Mouse (Mus musculus) liver, adult 2 months (tissue): ENCODE measurements around the gene Clpb.

ENCODE experiments used
- CTCF ChIP-seq: fragments of 200-500 bp; IDR thresholded peaks from 2 replicates; pipeline ENCODE4 v1.5.1; 2011; ENCODE audit warnings: low read depth, low read length, control low read depth
- POLR2A ChIP-seq: fragments of 200-500 bp; IDR thresholded peaks from 2 replicates; pipeline ENCODE4 v1.6.1; 2011; ENCODE audit warnings: low read length, control low read depth; ENCODE audit not compliant: insufficient read depth; ENCODE audit errors: extremely low read depth

GRCm38 (mm10) chr7:101837154-101837605 lies 173.7 kb downstream of the Clpb start:
- TF ChIP-seq CTCF (no peak), POLR2A (no peak)
